Mouse (Mus musculus): Measurements from ENCODE around the gene Dab2. TPM values are rescaled to one million over a fixed set of nuclear protein-coding genes. Genes with fewer than 3 reads are reported as not detected.

Gene Dab2
- polyA plus RNA-seq, 1 experiment: 86.6 TPM

DNA sequence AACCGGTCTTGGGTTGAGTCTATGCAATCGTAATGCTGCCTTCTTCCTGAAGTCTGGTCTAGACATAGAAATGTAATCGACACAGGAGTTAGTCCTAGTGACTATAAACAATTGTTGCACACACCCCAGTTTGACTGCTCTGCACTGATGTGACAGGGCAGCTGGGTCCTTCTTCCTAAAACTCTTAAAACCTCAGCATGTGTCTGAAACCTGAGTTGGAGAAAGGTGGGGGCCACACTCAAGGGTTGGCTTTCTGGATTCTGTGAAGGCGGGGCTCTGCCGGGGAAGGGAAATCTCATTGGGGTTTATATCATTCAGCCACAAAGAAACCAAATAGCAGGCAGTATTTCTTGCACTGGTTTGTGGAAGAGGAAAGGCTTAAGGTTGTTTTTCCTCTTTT, 104.6 kb downstream of the Dab2 start:
- no peak overlapping the region for H3K4me3 ChIP-seq (ENCODE audit: insufficient read depth, low read length)

DNA sequence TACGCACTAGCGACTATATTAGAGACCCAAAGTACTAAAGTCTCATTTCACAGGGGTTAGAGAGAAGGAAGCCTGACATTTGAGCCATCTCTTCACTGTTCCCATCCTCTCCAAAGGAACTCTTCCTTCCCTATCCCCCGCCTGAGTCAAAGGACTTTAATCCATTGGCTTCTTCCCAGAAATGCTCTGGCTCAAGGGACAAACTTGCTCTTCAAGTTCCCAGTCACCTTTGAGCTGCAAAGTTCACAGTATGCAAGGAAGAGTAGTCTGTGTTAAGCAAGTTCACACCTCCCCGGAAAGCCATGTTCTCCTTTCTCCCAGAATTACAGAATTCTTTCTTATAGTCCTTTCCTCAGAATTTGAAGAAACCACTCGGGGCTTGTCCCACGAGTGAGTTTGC, 107.2 kb downstream of the Dab2 start:
- no peak overlapping the region for H3K27ac ChIP-seq (ENCODE audit: insufficient read depth, low read length)
- TF ChIP-seq CTCF (IDR thresholded peaks at IDR 0.05; ENCODE audit: borderline replicate concordance, insufficient read depth, low read length): no peak
- no peak for TF ChIP-seq POLR2A (IDR thresholded peaks at IDR 0.05; ENCODE audit: low read depth, low read length)

More for the DNA sequence above, 104.6 kb downstream of the Dab2 start:
- TF ChIP-seq POLR2A (IDR thresholded peaks at IDR 0.05; ENCODE audit: low read depth, low read length) (no peak), CTCF (IDR thresholded peaks at IDR 0.05; ENCODE audit: borderline replicate concordance, insufficient read depth, low read length) (no peak)
- H3K4me1 ChIP-seq (ENCODE audit: control insufficient read depth, insufficient read depth, low read length): no peaks in the 10 kb centered on the region
- no peak overlapping the region for H3K27ac ChIP-seq (ENCODE audit: insufficient read depth, low read length)

DNA sequence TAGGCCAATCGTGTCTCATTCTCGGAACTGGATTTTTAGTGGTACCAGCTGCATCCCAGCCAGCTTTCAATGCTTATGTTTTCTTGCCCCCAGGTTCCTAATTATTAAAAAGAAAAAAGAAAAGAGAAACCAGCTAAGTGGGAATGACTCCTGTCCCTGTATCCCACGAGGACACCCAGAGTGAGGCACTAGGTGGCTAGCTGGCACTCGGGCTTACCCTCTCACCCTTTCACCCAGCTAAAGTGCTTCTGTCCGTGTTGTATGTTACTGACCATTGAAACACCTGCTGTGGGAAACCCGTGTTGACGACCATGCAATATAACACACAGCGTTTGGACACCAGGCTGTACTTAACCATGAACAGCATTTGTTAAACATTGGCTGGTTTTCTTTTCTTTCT, 109.4 kb downstream of the Dab2 start:
- H3K4me1 ChIP-seq (ENCODE audit: control insufficient read depth, insufficient read depth, low read length): peaks cover 5% of the 10 kb centered on the region; the same call in 1 of the 2 replicates
- H3K4me3 ChIP-seq (ENCODE audit: insufficient read depth, low read length): no peak overlapping the region
- TF ChIP-seq CTCF (IDR thresholded peaks at IDR 0.05; ENCODE audit: borderline replicate concordance, insufficient read depth, low read length): no peak
- TF ChIP-seq POLR2A (IDR thresholded peaks at IDR 0.05; ENCODE audit: low read depth, low read length): no peak
- H3K27ac ChIP-seq (ENCODE audit: insufficient read depth, low read length): no peak overlapping the region

More for the DNA sequence above, 107.2 kb downstream of the Dab2 start:
- H3K4me3 ChIP-seq (ENCODE audit: insufficient read depth, low read length): no peak overlapping the region
- H3K4me1 ChIP-seq (ENCODE audit: control insufficient read depth, insufficient read depth, low read length): peaks cover 5% of the 10 kb centered on the region; the same call in 1 of the 2 replicates

DNA sequence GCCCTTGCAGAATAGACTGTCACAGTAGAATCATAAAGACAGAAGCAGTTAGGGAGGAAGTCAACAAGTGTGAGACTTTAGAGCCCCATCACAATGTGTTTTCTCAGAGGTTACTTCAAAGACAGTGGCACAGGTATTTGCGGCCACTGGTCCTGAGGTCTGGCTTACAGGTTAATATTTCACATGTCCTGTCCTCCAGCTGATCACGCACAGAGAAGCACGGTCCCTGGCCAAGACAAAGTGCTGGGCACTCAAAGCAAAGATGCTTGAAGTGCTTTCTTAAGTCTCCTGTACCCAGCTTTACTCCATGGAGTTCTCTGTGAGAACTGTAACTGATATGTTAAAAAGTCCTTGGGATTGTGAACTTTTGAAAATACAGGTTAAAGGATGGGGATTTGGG, 110.6 kb downstream of the Dab2 start:
- no peak overlapping the region for H3K4me3 ChIP-seq (ENCODE audit: insufficient read depth, low read length)
- TF ChIP-seq POLR2A (IDR thresholded peaks at IDR 0.05; ENCODE audit: low read depth, low read length): no peak
- no peak for TF ChIP-seq CTCF (IDR thresholded peaks at IDR 0.05; ENCODE audit: borderline replicate concordance, insufficient read depth, low read length)
- H3K27ac ChIP-seq (ENCODE audit: insufficient read depth, low read length): no peak overlapping the region
- peaks cover 5% of the 10 kb centered on the region; the same call in 1 of the 2 replicates for H3K4me1 ChIP-seq (ENCODE audit: control insufficient read depth, insufficient read depth, low read length)

DNA sequence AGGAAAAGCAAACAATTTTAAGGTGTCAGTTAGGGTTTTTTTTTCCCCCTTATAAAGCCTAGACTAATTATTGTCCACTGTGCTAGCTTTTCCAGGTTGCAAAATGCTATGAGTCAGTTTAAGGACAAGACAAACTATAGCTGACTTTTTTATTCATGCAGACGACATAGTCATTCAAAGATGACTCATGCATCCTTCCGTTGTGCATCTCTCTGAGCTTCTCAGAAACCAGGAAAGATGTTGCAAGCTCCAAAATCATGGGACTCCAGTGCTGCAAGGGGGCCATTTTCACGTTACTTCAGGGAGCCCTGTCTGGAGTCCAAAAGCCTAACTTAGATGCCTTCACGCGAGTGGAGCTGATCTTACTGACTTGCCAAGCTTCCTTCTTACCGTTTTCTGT, 111.7 kb downstream of the Dab2 start:
- TF ChIP-seq POLR2A (IDR thresholded peaks at IDR 0.05; ENCODE audit: low read depth, low read length) (no peak), CTCF (IDR thresholded peaks at IDR 0.05; ENCODE audit: borderline replicate concordance, insufficient read depth, low read length) (no peak)
- H3K27ac ChIP-seq (ENCODE audit: insufficient read depth, low read length): peak overlapping the region; percentile 72; the same call in 1 of the 2 replicates
- H3K4me1 ChIP-seq (ENCODE audit: control insufficient read depth, insufficient read depth, low read length): peaks cover 5% of the 10 kb centered on the region; the same call in 1 of the 2 replicates
- H3K4me3 ChIP-seq (ENCODE audit: insufficient read depth, low read length): no peak overlapping the region

DNA sequence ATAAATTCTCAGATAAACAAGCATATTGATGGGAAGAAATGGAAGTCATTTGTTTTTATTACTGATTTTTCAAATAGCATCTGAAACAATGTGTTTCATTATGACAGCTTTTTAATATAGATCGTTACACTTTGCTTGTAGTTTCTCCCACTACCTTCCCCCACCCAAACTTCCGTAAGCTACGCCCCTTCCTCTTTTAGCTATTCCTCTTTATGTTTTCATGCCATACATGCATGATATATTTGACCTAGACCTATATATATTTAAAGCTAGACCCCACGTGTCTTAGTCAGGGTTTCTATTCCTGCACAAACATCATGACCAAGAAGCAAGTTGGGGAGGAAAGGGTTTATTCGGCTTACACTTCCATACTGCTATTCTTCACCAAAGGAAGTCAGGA, 115.7 kb downstream of the Dab2 start:
- Histone ChIP-seq H3K4me1 (ENCODE audit: control insufficient read depth, insufficient read depth, low read length) (0 out of 2 replicates have a peak, but pooled peaks cover 3% of the 10 kb centered on the region), H3K27ac (ENCODE audit: insufficient read depth, low read length) (no peak overlapping the region), H3K4me3 (ENCODE audit: insufficient read depth, low read length) (no peak overlapping the region)
- TF ChIP-seq CTCF (IDR thresholded peaks at IDR 0.05; ENCODE audit: borderline replicate concordance, insufficient read depth, low read length) (no peak), POLR2A (IDR thresholded peaks at IDR 0.05; ENCODE audit: low read depth, low read length) (no peak)

DNA sequence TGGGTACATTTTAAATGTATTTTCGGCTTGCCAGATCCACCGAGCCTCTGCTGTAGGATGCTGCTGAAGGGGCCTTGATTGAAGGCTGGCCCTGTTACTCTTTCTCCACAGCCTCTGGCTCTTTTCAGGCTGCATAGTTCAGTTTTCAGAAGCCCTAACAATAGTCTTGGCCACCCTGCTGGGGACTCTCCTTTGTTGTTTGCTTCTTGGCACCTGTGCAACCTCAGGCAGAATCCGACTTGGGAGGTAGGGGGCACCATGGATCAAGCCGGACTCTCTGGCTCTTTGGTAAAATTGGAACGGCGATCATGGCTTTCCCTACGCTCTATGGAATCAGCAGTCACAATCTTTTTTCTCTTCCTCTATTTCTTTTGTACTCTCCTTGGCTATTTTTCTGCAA, 132.2 kb downstream of the Dab2 start:
- Histone ChIP-seq H3K27ac (ENCODE audit: insufficient read depth, low read length) (no peak overlapping the region), H3K4me3 (ENCODE audit: insufficient read depth, low read length) (no peak overlapping the region), H3K4me1 (ENCODE audit: control insufficient read depth, insufficient read depth, low read length) (no peaks in the 10 kb centered on the region)
- TF ChIP-seq POLR2A (IDR thresholded peaks at IDR 0.05; ENCODE audit: low read depth, low read length) (no peak), CTCF (IDR thresholded peaks at IDR 0.05; ENCODE audit: borderline replicate concordance, insufficient read depth, low read length) (no peak)

DNA sequence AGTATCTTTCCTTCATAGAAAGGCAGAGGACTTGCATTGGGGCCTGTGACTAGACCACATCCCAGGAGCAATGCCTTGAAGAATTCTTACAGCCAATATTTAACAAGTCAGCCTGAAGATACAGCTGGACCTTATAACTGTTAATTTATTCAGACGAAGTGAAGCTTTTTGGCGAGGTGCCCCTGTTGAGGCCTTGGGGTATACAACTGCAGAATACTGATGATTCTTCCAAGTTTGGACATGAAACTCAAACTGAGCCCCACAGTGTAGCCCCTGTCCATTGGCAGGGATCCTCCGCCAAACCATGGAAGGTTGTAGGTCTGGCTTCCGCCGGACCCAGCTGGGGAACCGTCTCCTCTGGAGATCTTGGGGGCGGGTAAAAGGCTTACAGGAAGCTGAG, 132.8 kb downstream of the Dab2 start:
- H3K4me3 ChIP-seq (ENCODE audit: insufficient read depth, low read length): no peak overlapping the region
- H3K4me1 ChIP-seq (ENCODE audit: control insufficient read depth, insufficient read depth, low read length): no peaks in the 10 kb centered on the region
- TF ChIP-seq CTCF (IDR thresholded peaks at IDR 0.05; ENCODE audit: borderline replicate concordance, insufficient read depth, low read length) (no peak), POLR2A (IDR thresholded peaks at IDR 0.05; ENCODE audit: low read depth, low read length) (no peak)
- no peak overlapping the region for H3K27ac ChIP-seq (ENCODE audit: insufficient read depth, low read length)

DNA sequence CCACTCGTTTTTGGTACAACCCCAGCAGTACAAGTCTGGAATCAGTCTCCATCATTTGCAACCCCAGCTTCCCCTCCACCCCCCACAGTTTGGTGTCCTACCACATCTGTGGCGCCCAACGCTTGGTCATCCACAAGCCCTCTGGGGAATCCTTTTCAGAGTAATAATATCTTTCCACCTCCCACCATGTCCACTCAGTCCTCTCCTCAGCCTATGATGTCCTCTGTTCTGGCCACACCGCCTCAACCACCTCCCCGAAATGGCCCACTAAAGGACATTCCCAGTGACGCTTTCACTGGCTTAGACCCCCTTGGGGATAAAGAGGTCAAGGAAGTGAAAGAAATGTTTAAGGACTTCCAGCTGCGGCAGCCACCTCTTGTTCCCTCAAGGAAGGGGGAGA, 135.7 kb downstream of the Dab2 start:
- Histone ChIP-seq H3K27ac (ENCODE audit: insufficient read depth, low read length) (no peak overlapping the region), H3K4me3 (ENCODE audit: insufficient read depth, low read length) (no peak overlapping the region), H3K4me1 (ENCODE audit: control insufficient read depth, insufficient read depth, low read length) (no peaks in the 10 kb centered on the region)
- TF ChIP-seq POLR2A (IDR thresholded peaks at IDR 0.05; ENCODE audit: low read depth, low read length) (no peak), CTCF (IDR thresholded peaks at IDR 0.05; ENCODE audit: borderline replicate concordance, insufficient read depth, low read length) (no peak)

DNA sequence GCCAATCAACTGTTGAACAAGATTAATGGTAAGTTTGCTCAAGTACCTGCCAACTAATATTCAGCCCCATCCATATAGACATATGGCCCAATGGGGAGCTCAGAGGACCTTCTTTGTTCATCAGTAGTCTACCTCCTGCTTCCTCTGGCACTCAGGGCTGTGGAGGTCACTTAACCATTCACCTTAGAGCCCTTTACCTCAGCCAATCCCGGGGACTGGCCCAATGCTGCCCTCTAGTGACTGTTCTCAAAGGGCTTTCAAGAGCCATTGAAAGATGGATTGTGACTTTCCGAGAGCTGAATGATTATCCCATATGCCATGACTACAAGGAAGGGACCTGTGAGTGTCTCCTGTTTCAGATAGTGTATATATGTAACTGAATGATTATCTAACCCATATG, 136.2 kb downstream of the Dab2 start:
- Histone ChIP-seq H3K4me1 (ENCODE audit: control insufficient read depth, insufficient read depth, low read length) (no peaks in the 10 kb centered on the region), H3K4me3 (ENCODE audit: insufficient read depth, low read length) (no peak overlapping the region)

DNA sequence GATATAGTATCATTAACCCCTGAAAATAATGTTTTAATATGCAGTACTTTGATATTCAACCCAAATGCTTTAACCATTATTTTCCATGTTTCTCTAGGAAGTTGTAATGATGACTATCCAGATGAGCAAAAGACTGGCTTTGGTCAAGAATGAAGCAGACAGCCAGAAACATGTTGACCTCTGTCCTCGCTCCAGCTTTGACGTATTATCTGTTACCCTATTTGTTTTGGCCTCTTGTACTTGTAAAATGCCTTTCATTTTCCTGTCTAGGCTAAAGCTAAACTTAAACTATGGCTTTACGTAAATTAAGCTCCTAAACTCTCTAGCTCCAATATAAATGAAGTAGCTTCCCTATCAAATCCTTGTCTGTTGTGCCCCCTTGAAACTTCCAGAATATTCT, 139.1 kb downstream of the Dab2 start:
- TF ChIP-seq CTCF (IDR thresholded peaks at IDR 0.05; ENCODE audit: borderline replicate concordance, insufficient read depth, low read length): no peak
- TF ChIP-seq POLR2A (IDR thresholded peaks at IDR 0.05; ENCODE audit: low read depth, low read length): no peak
- Histone ChIP-seq H3K4me3 (ENCODE audit: insufficient read depth, low read length) (no peak overlapping the region), H3K27ac (ENCODE audit: insufficient read depth, low read length) (no peak overlapping the region), H3K4me1 (ENCODE audit: control insufficient read depth, insufficient read depth, low read length) (no peaks in the 10 kb centered on the region)

More for the DNA sequence above, 136.2 kb downstream of the Dab2 start:
- no peak overlapping the region for H3K27ac ChIP-seq (ENCODE audit: insufficient read depth, low read length)
- no peak for TF ChIP-seq POLR2A (IDR thresholded peaks at IDR 0.05; ENCODE audit: low read depth, low read length)
- no peak for TF ChIP-seq CTCF (IDR thresholded peaks at IDR 0.05; ENCODE audit: borderline replicate concordance, insufficient read depth, low read length)

All from embryonic fibroblast, embryonic 13.5 days (primary cell).